Mouse (Mus musculus): ENCODE measurements at regions not wholly inside any gene's neighbourhood (a gene's known extent, or its start where the extent isn't known, plus 50 kb on each side); places are given as distances from the start of the nearest gene placed in this dataset.

GRCm38 (mm10) chr6:98688624-98689023, 346.1 kb upstream of the Gm765 start:
- TF ChIP-seq CTCF (IDR thresholded peaks at IDR 0.05; ENCODE audit: low read depth) (no peak), EP300 (IDR thresholded peaks at IDR 0.05; ENCODE audit: low read depth) (no peak)

Data from liver, embryonic 14.5 days (tissue).